Mouse (Mus musculus) yolk sac, embryonic 10.5 days (tissue): ENCODE measurements around the gene AI481877.

Experiments
- DNase-seq: peaks from one replicate; pipeline ENCODE4 v3.0.0-alpha.2; 2017; ENCODE audit warnings: low spot score

AI481877 gene

DNA sequence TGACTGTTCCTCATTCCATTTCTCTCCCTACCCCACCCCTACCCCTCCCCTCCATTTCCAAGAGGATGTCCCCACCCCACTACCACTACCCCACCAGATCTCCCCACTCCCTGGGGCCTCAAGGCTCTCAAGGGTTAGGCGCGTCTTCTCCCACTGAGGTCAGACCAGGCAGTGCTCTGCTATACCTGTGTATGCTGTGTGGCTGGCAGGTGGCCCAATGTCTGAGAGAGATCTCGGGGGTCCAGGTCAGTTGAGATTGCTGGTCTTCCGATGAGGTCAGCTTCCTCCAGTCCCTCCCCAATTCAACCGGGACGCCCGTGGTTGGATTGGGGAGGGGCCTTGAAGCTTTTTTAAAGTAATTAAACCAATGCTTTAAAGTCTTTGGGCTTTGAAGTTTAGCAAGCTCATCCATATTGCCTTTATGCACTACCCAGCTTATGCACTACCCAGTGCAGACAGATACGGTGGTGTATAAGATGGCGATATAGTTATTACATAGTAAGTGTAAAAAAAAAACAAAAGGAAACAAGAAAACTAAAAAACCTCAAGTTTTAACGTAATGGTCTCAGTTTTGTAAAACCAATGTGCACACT is 104.4 kb downstream of the AI481877 start:
- no peak for DNase-seq

DNA sequence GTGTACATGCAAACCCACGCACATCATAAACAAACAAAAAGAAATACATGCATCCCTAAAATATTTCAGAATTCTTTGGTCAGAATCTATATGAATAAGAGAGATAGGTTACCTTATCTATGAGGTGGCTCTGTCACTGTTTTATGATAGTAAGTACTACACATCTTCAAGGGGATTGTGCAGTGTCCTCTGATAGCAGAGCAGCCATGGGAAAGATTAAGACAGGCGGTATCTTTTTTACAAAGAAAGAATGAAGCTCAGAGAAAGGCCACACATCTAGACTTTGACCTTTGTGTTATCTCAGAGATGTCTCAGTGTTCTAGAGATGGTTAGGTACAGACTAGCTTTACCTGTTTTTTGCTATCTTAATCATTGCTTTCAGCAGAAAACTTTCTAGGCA is 121.9 kb downstream of the AI481877 start:
- no peak for DNase-seq

DNA sequence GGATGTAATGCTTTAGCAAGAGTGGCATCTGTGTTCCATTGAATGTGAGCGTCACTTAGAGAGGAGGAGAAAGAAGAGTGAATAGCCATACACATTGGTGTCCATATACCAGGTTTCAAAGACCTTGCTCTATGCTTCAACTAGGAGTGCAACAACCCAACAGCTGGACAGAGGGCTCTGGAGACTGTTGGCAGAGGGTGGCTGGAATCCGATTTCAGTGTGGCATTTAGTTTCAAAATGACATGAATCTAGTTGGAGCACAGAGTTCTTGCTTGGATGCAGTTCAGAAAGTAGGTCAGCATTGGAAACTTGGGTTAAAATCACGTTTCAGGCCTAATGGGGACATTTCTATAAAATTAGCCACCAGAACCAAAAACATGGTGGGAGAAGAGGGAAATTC is 123.6 kb downstream of the AI481877 start:
- no peak for DNase-seq

DNA sequence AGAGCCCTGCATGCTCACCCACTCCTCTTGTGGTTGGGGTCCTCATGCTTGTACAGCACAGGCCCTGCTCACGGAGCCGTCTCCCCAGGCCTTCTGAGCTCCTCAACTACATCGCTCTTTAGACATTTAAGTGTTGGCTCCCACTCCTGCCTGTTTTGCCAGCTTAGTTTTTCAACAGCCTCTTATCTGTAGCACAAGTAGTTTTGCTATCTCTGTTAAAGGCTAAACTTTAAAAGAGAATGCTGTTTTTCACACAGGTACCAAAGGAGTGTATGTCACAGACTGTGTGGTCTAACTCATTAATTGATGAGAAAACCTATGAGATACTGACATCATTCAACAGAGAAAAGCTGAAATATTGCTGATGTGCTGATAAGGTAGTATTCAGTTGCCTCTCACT is 127.3 kb downstream of the AI481877 start:
- no peak for DNase-seq

DNA sequence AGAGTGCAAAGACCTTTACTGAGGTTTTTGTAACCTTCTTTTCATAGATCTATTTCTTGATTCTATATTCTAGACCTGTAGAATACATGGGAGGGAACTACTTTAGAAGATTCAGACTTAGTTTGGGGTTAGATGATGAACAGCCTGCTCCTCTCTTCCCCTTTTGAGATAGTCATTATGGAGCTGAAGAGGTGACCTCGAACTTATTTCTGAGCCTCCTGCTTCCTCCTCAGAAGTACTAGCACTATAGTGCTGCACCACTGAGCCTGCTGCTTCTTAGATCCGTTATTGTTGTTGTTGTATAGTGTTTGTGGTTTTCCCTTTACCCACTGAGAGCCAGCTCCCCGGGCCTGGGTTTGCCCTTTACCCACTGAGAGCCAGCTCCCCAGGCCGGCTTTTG is 129.1 kb downstream of the AI481877 start:
- DNase-seq, result no peak

DNA sequence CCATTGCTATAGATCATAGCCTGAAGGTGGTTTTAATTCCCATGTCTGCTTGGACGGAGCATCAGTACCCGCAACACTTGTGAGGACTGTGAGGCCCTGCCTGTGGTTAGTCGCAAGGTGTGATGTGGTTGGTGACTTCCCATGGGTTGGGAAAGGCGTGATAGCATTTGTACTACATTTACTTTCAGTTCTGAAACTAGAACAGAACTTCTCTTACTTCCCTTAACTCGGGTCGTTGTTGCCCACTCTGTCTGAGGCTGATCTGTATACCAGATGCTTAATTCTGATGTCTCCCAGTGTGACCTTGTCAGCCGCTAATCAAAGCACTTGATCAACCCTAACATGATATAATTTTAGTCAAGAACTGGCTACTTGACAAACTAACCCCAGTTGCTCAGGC is 129.6 kb downstream of the AI481877 start:
- no peak for DNase-seq

DNA sequence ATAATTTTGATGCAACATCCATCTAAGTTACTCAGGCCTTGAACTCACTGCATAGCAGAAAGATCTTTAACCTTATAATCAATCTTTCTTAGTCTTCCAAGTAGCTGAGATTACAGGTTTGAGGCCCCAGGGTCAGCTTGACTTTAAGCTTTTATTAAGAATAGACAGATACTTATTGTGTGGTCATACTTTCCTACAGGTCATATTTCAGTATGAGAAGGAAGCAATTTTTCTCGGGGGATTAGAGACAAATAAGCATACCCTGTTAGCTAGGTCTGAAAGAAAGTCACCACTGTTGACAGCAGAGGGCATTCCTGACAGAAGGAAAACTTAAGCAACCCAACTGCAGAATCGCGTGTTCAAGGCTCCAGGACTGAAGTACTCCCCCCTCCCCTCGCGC is 130.8 kb downstream of the AI481877 start:
- no peak for DNase-seq

DNA sequence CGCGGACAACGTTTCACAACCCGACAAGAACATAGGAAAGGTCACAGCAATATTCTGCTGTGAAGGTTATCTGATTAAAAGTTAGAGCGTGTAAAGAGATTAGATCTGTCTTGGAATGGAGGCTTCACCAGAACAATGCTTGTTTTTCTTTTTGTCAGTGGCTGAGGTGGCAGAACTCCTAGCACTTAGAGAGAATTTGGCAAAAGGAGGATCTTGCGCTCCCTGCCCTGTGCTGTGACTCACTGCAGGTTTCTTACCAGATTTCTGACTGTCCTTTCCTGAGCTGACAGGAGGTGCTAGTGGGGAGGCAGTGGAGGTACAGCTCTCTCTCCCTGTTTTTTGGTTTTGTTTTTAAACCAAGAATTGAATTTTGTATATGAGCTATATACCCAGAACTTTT is 131.8 kb downstream of the AI481877 start:
- no peak for DNase-seq

DNA sequence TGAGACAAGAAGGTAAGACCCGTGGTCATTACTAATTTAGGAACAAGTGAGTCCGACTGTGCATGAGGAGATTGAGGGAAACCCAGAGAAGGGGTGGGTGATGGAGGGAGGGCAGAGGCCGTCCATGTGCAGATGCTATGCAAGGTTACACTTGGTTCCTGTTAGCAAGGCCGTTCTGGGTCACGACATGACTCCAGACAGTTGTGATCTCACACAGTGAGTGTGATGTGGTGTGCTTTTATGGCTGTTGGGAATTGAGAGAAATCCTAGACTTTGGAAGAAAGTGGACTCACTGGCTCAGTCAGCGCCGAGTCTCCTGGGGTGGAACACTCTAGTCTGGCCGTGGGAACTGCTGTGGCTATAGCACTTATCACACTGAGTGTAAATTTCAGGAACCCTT is 132.6 kb downstream of the AI481877 start:
- DNase-seq, result no peak

DNA sequence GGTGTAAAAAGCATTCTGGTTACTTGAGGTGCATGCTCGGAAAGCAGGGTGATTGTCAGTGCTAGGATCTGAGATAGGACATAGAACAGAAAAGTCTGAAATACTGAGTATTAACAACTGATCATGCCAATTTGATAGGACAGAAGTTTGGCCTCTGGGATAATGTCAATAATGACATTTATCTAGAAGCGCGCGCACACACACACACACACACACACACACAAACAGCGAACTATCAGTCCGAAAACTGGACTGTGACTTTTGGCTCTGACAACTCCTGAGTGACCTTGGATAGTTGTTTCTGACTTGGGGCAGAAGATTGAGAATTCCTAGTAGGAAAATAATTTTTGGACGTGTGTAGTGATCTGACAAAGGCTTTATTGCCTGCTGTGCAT is 135.0 kb downstream of the AI481877 start:
- no peak for DNase-seq

DNA sequence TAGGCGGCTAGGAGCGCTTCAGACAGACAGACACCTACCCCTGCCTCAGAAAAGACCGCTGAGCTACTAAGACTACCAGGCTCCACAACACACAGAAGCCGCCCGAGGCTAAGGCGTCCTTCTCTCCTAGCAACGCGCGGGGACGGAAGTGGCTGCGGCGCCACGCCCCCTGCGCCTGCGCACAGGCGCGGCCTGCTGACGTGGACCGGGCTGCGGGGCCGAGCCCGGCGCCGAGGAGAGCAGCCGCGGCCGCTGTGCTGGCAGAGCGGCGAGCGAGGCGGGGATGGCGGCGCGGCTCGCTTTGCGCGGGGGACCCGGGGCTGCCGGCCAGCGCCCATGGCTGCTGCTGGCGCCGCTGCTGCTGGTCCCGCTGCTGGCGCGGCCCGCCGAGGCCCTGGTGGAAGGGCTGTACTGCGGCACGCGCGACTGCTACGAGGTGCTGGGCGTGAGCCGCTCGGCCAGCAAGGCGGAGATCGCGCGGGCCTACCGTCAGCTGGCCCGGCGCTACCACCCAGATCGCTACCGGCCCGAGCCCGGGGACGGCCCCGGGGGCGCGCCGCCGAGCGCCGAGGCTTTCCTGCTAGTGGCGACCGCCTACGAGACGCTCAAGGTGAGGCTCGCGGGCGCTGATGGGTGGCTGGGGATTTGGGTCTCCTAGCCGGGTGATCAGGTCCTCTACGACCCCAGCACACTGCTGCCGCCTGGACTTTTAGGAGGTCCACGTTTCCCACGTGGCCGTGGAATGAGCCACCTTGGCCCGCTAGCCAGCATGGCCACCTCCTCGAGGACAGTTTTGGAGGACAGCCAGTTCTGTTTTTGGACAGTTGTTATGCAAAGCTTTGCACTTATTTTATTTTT is 135.6 kb downstream of the AI481877 start, which contains the start of gene Gm20503:
Gm20503 (plus strand) TSS at position 263 of the 858 bp plus-strand sequence.
- peak; percentile 86 for DNase-seq

DNA sequence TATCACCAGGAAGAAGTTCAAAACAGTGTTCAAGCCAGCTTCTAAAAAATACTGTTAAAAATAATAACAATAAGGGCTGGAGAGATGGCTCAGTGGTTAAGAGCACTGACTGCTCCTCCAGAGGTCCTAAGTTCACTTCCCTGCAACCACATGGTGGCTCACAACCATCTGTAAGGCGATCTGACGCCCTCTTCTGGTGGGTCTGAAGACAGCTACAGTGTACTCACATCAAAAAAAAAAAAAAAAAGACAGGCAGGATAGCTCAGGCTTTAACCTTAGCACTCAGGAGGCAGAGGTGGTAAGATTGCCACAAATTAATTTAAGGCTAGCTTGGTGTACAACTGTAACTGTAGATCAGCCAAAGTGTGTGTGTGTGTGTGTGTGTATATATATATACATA is 138.2 kb downstream of the AI481877 start:
- DNase-seq, result no peak

DNA sequence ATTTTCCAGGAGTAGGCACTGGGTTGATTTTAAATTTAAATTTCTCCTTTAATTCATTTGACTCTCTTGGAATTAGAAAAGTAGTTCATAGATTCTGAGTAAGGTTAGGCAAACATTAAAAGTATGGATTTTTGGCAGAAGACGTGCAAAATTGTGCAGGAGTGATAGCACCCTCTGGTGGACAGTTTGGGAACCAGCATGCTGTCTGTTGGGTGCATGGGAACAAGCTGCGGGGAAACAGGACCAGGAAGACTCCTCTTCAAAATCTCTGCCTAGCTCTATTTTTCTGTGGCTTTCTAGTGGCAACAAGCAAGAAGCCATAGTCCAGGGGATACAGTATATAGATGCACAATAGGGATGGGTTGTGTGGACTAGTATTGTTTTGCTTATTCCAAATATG is 139.1 kb downstream of the AI481877 start:
- peak; percentile 37 for DNase-seq

DNA sequence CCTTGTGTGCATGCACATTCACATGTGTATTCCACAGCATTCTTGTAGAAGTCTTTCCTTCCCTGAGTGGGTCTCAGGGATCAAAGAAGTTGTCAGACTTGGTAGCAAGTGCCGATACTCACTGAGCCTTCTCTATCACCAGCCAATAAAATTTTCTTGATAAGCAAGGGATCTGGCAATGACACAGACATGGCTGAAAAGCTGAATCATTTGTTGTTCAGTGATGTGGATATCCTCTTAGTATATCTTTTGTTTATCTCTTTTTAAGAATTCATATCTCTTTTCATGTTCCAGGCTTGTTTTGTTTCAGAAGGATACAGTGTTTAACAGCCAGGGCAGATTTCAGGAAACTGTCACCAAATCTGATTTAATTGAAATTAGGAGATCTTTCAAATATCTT is 140.1 kb downstream of the AI481877 start:
- DNase-seq, result no peak

DNA sequence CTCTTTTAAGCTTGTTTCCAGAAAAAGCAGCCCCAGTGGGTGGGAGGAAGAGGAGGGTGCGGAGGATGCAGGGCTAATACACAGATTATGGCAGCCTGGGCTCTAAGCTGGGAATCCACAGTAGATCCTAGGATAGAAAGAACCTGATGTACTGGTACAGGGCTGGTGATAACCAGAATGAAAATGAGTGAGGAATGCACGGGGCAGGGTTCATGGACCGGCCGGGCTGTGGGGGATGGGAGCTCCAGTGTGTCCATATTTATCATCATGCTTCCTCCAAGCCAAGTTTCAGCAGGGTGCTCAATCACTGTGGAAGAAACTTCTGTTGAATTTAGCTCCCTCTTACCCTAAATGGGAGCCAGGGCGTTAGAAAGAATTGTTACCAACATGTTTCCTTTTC is 141.7 kb downstream of the AI481877 start:
- DNase-seq, result no peak

DNA sequence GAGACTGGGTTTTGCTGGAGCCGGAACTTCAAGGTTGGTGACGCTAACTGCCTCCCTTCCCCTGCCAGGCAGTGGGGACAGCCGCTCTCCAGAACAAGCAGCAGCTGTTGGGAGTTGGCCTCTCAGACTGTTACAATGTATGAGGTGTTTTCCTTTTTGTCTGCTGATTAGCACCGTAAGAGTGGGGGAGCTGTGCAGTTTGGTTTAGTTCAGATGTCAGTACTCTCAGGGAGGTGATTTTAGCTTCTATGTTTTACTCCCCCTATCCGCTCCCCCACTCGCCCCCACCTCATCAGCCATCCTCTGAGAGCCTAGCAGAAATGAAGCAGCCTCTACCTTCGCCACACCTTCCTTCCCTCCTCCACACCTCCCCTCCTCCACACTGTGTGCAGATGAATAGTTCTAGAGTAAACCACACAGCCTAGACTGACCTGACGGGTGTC is 143.5 kb downstream of the AI481877 start:
- DNase-seq, result no peak

DNA sequence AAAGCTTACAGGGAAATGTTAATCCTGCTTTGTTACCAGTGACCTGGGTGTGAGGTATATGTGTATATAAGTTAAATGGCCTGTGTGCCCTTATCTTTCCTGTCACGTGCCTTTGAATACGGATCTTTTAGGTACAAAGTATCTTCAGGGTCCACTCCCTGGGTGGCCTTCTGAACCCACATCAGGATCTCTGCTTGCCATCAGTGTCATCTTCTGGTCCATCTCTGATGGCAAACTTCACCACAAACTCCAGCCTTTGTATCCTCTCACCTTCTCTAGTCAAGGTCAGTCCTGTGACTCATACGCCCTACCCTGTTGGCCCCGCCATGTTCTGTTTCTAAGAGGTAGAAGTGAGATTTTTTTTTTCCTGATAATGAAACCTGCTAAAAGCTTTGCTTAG is 144.0 kb downstream of the AI481877 start, which contains the start of gene Dnajc25:
Dnajc25 (plus strand) TSS at position 301 of the 400 bp plus-strand sequence.
- no peak for DNase-seq
